Mouse (Mus musculus): ENCODE data around the gene Miox. TPM values are rescaled to one million over a fixed set of nuclear protein-coding genes. Genes with fewer than 3 reads are reported as not detected.

Miox gene
- polyA plus RNA-seq (2014; fragmentation: Nextera tagmentation; extraction: Ambion mirVana), result not detected in 2 replicates

DNA sequence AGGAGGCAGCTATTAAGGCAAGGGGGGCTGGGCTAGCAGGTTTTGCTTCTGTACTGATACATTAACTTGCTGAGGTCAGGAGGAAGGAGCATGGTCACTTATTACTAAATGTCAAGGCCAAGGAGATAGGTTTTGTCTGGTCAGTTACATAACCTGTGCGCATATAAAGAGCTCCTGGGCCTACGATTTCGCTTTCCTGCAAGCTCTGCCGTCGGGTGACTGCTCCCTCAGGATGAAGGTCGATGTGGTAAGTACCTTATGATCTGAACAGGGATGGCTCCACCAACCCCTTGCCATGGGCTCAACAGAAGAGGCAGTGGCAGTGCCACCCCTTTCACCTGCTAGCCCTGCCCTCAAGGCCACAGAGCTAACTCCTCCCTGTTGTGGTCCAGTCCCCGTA lies at the start of gene Miox:
TSS of gene Miox (plus strand) at position 128 of the 400 bp plus-strand sequence.
- WGBS, result 83% methylated on average over 7 of the region's 7 CpGs

DNA sequence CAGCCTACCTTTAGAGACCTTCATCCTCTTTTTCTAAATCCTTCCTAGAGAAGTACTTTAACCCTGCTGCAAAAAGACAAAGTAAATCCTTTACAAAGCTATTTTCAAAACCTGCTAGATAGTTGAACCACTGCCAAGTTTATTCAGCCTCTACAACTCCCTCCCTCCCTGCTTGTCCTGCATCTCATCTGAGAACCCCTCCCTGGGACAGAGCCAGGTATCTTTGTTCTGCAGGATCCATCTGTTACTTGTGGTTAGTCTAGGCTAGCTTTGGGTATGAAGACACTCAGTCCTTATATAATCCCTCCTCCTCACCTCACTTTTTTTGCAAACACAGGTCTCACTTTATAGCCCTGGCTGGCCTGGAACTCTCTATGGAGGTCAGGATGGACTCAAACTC lies 49.2 kb upstream of the Miox start:
- H3K36me3 ChIP-seq (ENCODE audit: control insufficient read depth, insufficient read depth, low read length), result peaks cover 87% of the 10 kb centered on the region
- H3K9ac ChIP-seq (ENCODE audit: low read depth, low read length), result no peak overlapping the region
- H3K4me1 ChIP-seq (ENCODE audit: control insufficient read depth, insufficient read depth, low read length), result no peaks in the 10 kb centered on the region
- no peak overlapping the region for H3K4me3 ChIP-seq (ENCODE audit: low read depth, low read length)
- no peak overlapping the region for H3K4me2 ChIP-seq (ENCODE audit: low read depth, low read length)
- DNase-seq (ENCODE audit: low spot score) (peak; percentile 63), ATAC-seq (ENCODE audit: low read depth) (no peak; the same call in 1 of the 2 replicates)
- H3K9me3 ChIP-seq (ENCODE audit: control insufficient read depth, low read length), result no peaks in the 10 kb centered on the region
- H3K27me3 ChIP-seq (replicated peaks; ENCODE audit: control insufficient read depth, insufficient read depth, low read length), result no peaks in the 10 kb centered on the region
- H3K27ac ChIP-seq (replicated peaks; ENCODE audit: low read depth, low read length), result no peak overlapping the region

More for the DNA sequence above, at the start of gene Miox:
- Histone ChIP-seq H3K4me2 (ENCODE audit: low read depth, low read length) (no peak within 1 kb of the TSS), H3K36me3 (ENCODE audit: control insufficient read depth, insufficient read depth, low read length) (no peaks in the 10 kb centered on the region), H3K4me3 (ENCODE audit: low read depth, low read length) (no peak within 1 kb of the TSS), H3K9me3 (ENCODE audit: control insufficient read depth, low read length) (no peaks in the 10 kb centered on the region), H3K4me1 (ENCODE audit: control insufficient read depth, insufficient read depth, low read length) (no peaks in the 10 kb centered on the region), H3K9ac (ENCODE audit: low read depth, low read length) (no peak within 1 kb of the TSS), H3K27ac (replicated peaks; ENCODE audit: low read depth, low read length) (no peak within 1 kb of the TSS), H3K27me3 (replicated peaks; ENCODE audit: control insufficient read depth, insufficient read depth, low read length) (no peaks in the 10 kb centered on the region)
- DNase-seq (ENCODE audit: low spot score), result no peak
- ATAC-seq (ENCODE audit: low read depth), result no peak

DNA sequence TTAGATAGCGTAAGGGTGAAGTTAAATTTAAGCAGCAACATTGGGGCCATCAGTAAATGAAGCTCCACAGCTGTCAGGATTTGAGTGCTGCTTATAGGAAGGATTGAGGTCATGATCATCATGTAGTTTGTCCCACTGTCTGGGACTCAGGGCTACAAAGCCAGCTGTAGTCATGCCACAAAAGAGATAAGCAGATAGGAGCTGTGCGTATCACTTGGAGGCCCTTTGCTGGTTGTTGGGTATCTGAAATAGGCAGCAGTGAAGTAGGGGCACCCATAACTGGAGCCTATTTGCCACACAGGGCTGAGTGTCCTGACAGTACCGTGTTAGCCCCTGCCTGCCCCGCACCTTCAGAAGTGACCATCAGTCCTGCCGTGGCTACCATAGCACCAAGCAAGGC lies 48.7 kb upstream of the Miox start:
- H3K9ac ChIP-seq (ENCODE audit: low read depth, low read length), result no peak overlapping the region

DNA sequence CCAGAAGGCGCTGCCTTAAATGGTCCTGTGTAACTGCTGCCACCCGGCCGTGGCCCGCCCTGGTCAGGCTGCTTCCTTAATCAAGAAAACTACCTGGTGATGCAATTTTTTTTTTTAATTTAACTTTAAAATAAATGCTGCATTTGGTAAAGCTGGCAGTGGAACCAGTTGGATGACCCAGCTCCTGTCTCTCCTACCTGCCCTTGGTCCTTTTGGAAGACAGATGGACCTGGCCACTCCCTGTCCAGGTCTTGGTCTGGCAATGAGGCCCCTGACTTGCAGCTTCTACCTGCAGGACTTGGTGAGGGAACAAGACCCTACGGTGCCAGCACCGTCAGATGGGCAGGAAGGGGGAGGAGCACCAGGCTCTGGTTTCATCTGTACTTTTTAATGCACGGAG lies 48.1 kb upstream of the Miox start:
- H3K36me3 ChIP-seq (ENCODE audit: control insufficient read depth, insufficient read depth, low read length), result peaks cover 87% of the 10 kb centered on the region
- no peak overlapping the region for H3K27ac ChIP-seq (replicated peaks; ENCODE audit: low read depth, low read length)
- no peak overlapping the region for H3K4me3 ChIP-seq (ENCODE audit: low read depth, low read length)
- ATAC-seq (ENCODE audit: low read depth) (no peak), DNase-seq (ENCODE audit: low spot score) (no peak)
- no peak overlapping the region for H3K9ac ChIP-seq (ENCODE audit: low read depth, low read length)
- H3K4me1 ChIP-seq (ENCODE audit: control insufficient read depth, insufficient read depth, low read length), result no peaks in the 10 kb centered on the region
- no peaks in the 10 kb centered on the region for H3K9me3 ChIP-seq (ENCODE audit: control insufficient read depth, low read length)
- 72% methylated on average over 7 of the region's 7 CpGs for WGBS
- H3K4me2 ChIP-seq (ENCODE audit: low read depth, low read length), result no peak overlapping the region
- no peaks in the 10 kb centered on the region for H3K27me3 ChIP-seq (replicated peaks; ENCODE audit: control insufficient read depth, insufficient read depth, low read length)

More for the DNA sequence above, 48.7 kb upstream of the Miox start:
- Histone ChIP-seq H3K9me3 (ENCODE audit: control insufficient read depth, low read length) (no peaks in the 10 kb centered on the region), H3K27me3 (replicated peaks; ENCODE audit: control insufficient read depth, insufficient read depth, low read length) (no peaks in the 10 kb centered on the region), H3K4me3 (ENCODE audit: low read depth, low read length) (no peak overlapping the region), H3K36me3 (ENCODE audit: control insufficient read depth, insufficient read depth, low read length) (peaks cover 87% of the 10 kb centered on the region), H3K27ac (replicated peaks; ENCODE audit: low read depth, low read length) (no peak overlapping the region), H3K4me1 (ENCODE audit: control insufficient read depth, insufficient read depth, low read length) (no peaks in the 10 kb centered on the region), H3K4me2 (ENCODE audit: low read depth, low read length) (no peak overlapping the region)
- 97% methylated on average over 5 of the region's 5 CpGs for WGBS
- DNase-seq (ENCODE audit: low spot score), result no peak
- ATAC-seq (ENCODE audit: low read depth), result no peak

DNA sequence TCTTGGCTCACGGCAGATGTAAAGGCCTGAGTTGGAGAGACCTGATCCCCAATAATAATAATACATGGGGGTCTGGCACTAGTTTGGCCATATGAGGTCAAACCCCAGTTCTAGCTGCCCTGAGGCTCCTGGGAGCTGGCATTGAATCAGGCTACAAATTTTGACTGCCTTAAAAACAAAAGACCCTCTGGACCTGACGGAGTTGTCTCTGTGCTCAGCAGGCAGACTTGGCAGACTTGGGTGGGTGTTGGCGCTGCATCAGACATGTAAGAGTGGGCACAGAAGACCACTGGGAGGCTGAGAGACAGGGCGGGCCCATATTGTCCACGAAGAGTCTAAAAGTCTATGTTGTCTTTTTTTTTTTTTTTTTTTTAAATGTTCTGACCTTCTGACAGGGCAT lies 47.6 kb upstream of the Miox start:
- Histone ChIP-seq H3K4me3 (ENCODE audit: low read depth, low read length) (no peak overlapping the region), H3K9me3 (ENCODE audit: control insufficient read depth, low read length) (no peaks in the 10 kb centered on the region), H3K4me1 (ENCODE audit: control insufficient read depth, insufficient read depth, low read length) (no peaks in the 10 kb centered on the region), H3K27ac (replicated peaks; ENCODE audit: low read depth, low read length) (no peak overlapping the region), H3K4me2 (ENCODE audit: low read depth, low read length) (no peak overlapping the region), H3K36me3 (ENCODE audit: control insufficient read depth, insufficient read depth, low read length) (peaks cover 87% of the 10 kb centered on the region), H3K9ac (ENCODE audit: low read depth, low read length) (no peak overlapping the region), H3K27me3 (replicated peaks; ENCODE audit: control insufficient read depth, insufficient read depth, low read length) (no peaks in the 10 kb centered on the region)
- ATAC-seq (ENCODE audit: low read depth), result no peak
- WGBS, result 86% methylated on average over 5 of the region's 5 CpGs
- no peak for DNase-seq (ENCODE audit: low spot score)

DNA sequence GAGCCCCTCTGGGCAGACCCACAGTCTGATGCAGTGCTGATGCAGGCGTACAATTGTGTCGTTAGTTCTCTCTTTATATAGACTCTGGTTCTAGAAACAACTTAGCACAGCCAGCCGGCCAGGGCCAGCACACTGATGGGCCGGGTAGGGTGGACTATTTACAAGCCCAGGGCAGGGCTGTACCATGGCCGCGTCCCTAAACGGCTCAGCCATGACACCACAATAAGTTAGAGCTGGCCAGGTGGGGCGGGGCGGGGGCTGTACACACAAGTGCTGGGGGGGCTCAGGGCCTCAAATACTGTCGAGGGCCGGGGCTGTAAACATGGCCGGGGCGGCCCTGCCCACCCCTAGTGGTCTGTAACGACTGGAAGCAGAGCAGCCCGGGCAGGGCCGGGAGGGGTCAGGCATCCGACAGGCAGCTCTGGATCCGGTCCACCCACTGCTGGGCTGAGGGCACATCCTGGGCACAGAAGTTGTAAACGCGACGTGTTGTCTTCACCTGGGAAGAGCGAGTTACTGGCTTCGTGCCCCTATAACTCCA lies 45.9 kb upstream of the Miox start:
- Histone ChIP-seq H3K27me3 (replicated peaks; ENCODE audit: control insufficient read depth, insufficient read depth, low read length) (no peaks in the 10 kb centered on the region), H3K4me1 (ENCODE audit: control insufficient read depth, insufficient read depth, low read length) (no peaks in the 10 kb centered on the region), H3K4me3 (ENCODE audit: low read depth, low read length) (no peak overlapping the region), H3K27ac (replicated peaks; ENCODE audit: low read depth, low read length) (no peak overlapping the region), H3K9ac (ENCODE audit: low read depth, low read length) (no peak overlapping the region), H3K36me3 (ENCODE audit: control insufficient read depth, insufficient read depth, low read length) (peaks cover 87% of the 10 kb centered on the region), H3K4me2 (ENCODE audit: low read depth, low read length) (no peak overlapping the region), H3K9me3 (ENCODE audit: control insufficient read depth, low read length) (no peaks in the 10 kb centered on the region)
- WGBS, result 86% methylated on average over 21 of the region's 23 CpGs
- ATAC-seq (ENCODE audit: low read depth) (no peak), DNase-seq (ENCODE audit: low spot score) (no peak)

DNA sequence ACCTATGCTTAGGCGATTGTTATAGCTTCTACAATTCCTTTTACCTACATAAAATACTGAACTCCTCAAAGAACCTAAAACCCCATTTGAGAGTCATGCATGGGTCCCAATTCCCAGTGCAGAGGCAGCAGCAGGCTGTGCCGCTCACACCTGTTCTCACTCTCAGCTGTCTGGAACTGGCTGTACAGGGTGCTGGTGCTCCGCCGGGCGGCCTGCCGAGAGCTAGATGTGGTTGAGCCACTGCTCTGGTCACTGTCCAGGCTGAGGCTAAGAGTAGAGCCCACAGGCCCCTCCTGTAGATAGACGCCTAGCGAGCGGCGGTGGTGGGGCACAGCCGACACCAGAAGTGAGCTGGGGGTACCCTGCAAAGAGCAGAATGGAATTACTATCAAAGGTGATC lies 44.7 kb upstream of the Miox start:
- no peaks in the 10 kb centered on the region for H3K9me3 ChIP-seq (ENCODE audit: control insufficient read depth, low read length)
- H3K27me3 ChIP-seq (replicated peaks; ENCODE audit: control insufficient read depth, insufficient read depth, low read length), result no peaks in the 10 kb centered on the region
- no peak overlapping the region for H3K4me3 ChIP-seq (ENCODE audit: low read depth, low read length)
- no peak overlapping the region for H3K4me2 ChIP-seq (ENCODE audit: low read depth, low read length)
- DNase-seq (ENCODE audit: low spot score) (no peak), ATAC-seq (ENCODE audit: low read depth) (no peak)
- no peaks in the 10 kb centered on the region for H3K4me1 ChIP-seq (ENCODE audit: control insufficient read depth, insufficient read depth, low read length)
- 98% methylated on average over 11 of the region's 11 CpGs for WGBS
- no peak overlapping the region for H3K9ac ChIP-seq (ENCODE audit: low read depth, low read length)
- H3K36me3 ChIP-seq (ENCODE audit: control insufficient read depth, insufficient read depth, low read length), result peaks cover 88% of the 10 kb centered on the region
- no peak overlapping the region for H3K27ac ChIP-seq (replicated peaks; ENCODE audit: low read depth, low read length)

DNA sequence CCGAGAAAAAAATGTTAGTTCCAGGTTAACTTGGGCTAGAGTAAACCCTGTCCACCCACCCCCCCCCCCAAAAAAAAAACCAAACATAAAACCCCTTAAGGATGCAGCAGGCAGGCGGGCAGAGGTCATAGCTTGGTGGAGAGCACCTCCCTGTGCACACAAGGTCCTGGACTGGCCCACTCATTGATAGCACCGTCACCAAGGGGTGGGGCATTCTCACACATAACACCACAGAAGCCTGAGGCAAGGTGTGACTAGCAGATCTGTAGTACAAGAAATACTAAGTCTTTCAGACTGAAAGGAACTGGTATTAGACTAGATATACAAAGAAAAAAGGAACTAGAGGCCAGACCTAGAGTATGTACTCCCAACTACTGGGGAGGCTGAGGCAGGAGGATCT lies 42.7 kb upstream of the Miox start:
- DNase-seq (ENCODE audit: low spot score), result no peak
- Histone ChIP-seq H3K27me3 (replicated peaks; ENCODE audit: control insufficient read depth, insufficient read depth, low read length) (no peaks in the 10 kb centered on the region), H3K9me3 (ENCODE audit: control insufficient read depth, low read length) (no peaks in the 10 kb centered on the region), H3K36me3 (ENCODE audit: control insufficient read depth, insufficient read depth, low read length) (peaks cover 97% of the 10 kb centered on the region), H3K9ac (ENCODE audit: low read depth, low read length) (no peak overlapping the region), H3K4me1 (ENCODE audit: control insufficient read depth, insufficient read depth, low read length) (no peaks in the 10 kb centered on the region), H3K27ac (replicated peaks; ENCODE audit: low read depth, low read length) (no peak overlapping the region), H3K4me3 (ENCODE audit: low read depth, low read length) (no peak overlapping the region), H3K4me2 (ENCODE audit: low read depth, low read length) (no peak overlapping the region)
- no peak for ATAC-seq (ENCODE audit: low read depth)
- 84% methylated on average over 3 of the region's 3 CpGs for WGBS

DNA sequence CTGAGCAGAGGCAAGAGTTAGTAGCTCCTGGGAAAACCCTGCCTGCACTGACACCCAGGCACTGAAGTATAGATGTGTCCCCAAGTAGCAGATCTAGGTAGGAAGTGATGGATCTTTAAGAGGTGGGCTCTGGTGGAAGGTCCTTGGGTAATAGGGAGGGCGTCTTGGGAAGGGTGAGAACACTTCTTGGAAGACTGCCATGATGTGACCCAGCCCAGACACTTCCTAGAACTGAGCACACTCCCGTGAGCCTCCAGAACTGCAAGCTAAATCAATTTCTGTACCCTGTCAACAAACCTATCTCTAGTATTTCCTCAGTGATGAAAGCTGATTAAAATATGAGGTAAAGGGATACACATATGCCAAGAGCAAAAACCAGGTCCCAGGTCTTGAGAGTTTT lies 41.4 kb upstream of the Miox start:
- Histone ChIP-seq H3K9ac (ENCODE audit: low read depth, low read length) (no peak overlapping the region), H3K27ac (replicated peaks; ENCODE audit: low read depth, low read length) (no peak overlapping the region), H3K36me3 (ENCODE audit: control insufficient read depth, insufficient read depth, low read length) (peaks cover 100% of the 10 kb centered on the region), H3K4me2 (ENCODE audit: low read depth, low read length) (no peak overlapping the region), H3K9me3 (ENCODE audit: control insufficient read depth, low read length) (no peaks in the 10 kb centered on the region), H3K4me3 (ENCODE audit: low read depth, low read length) (no peak overlapping the region), H3K4me1 (ENCODE audit: control insufficient read depth, insufficient read depth, low read length) (no peaks in the 10 kb centered on the region), H3K27me3 (replicated peaks; ENCODE audit: control insufficient read depth, insufficient read depth, low read length) (no peaks in the 10 kb centered on the region)
- 68% methylated on average over 2 of the region's 2 CpGs for WGBS
- DNase-seq (ENCODE audit: low spot score), result no peak
- ATAC-seq (ENCODE audit: low read depth), result no peak
